Comparison of ENCODE assay signal across 8 mouse cellular contexts in genomic region chr11:120232230-120233097, GRCm38 (mm10). TPM values are rescaled to one million over a fixed set of nuclear protein-coding genes. Genes with fewer than 3 reads are reported as not detected.
DNase-seq lines count a peak whose midpoint lies in the region; ATAC-seq and TF ChIP-seq lines count a peak whose summit lies in the region.

TSS of gene Bahcc1 (plus strand) at chr11:120232947.

- 2% methylated on average over 36 of the region's 36 CpGs for WGBS in heart, embryonic 11.5 days (ENCODE audit: insufficient replicate concordance)
- 1% methylated on average over 36 of the region's 36 CpGs for WGBS in kidney, embryonic 16.5 days
- WGBS in liver, adult 2 months = 8% methylated on average over 36 of the region's 36 CpGs

- H3ac ChIP-seq in myocyte (ENCODE audit: control insufficient read depth, insufficient read length) = peak within 1 kb of the TSS; percentile 94

- H3K36me3 ChIP-seq in erythroblast, embryonic 14.5 days (ENCODE audit: control insufficient read depth) = no peaks in the 10 kb centered on the region
- no peaks in the 10 kb centered on the region for H3K36me3 ChIP-seq in heart, embryonic 11.5 days (ENCODE audit: control insufficient read depth, insufficient read depth, low read length)
- no peaks in the 10 kb centered on the region for H3K36me3 ChIP-seq in kidney, embryonic 16.5 days (ENCODE audit: insufficient read depth, low read length)
- H3K36me3 ChIP-seq in liver, adult 2 months (ENCODE audit: control insufficient read depth, insufficient read depth, low read length) = no peaks in the 10 kb centered on the region
- no peaks in the 10 kb centered on the region for H3K36me3 ChIP-seq in myocyte (ENCODE audit: control insufficient read depth, insufficient read depth)
- no peaks in the 10 kb centered on the region for H3K36me3 ChIP-seq in splenic B cell, adult 2 months (ENCODE audit: control insufficient read depth, insufficient read depth, low read length, poor library complexity, severe bottlenecking)

- no peak; the same call in 1 of the 2 replicates for TF ChIP-seq CTCF in brain, embryonic 14.5 days (IDR thresholded peaks at IDR 0.05; ENCODE audit: borderline replicate concordance, extremely low read depth, insufficient read depth, insufficient read length)
- TF ChIP-seq CTCF in liver, adult 2 months (IDR thresholded peaks at IDR 0.05; ENCODE audit: low read depth, low read length) = no peak

- H3K4me3 ChIP-seq in erythroblast, embryonic 14.5 days (replicated peaks) = peak within 1 kb of the TSS; percentile 55
- H3K4me3 ChIP-seq in heart, embryonic 11.5 days (ENCODE audit: low read depth, low read length) = peak within 1 kb of the TSS; percentile 96
- peak within 1 kb of the TSS; percentile 96 for H3K4me3 ChIP-seq in kidney, embryonic 16.5 days (ENCODE audit: low read length)
- H3K4me3 ChIP-seq in liver, adult 2 months (ENCODE audit: insufficient read depth, low read depth, low read length) = peak within 1 kb of the TSS; percentile 82
- peak within 1 kb of the TSS; percentile 84 for H3K4me3 ChIP-seq in myocyte

- TF ChIP-seq POLR2A in brain, embryonic 14.5 days (IDR thresholded peaks at IDR 0.05; ENCODE audit: borderline replicate concordance, extremely low read depth, insufficient read depth, insufficient read length, poor library complexity, severe bottlenecking) = peak; percentile 68; the same call in 1 of the 2 replicates
- peak; percentile 97 for TF ChIP-seq POLR2A in liver, adult 2 months (IDR thresholded peaks at IDR 0.05; ENCODE audit: extremely low read depth, insufficient read depth, low read length)
- TF ChIP-seq POLR2A in myocyte (IDR thresholded peaks at IDR 0.05; ENCODE audit: insufficient read length, low read depth) = peak; percentile 94

- H3K27me3 ChIP-seq in erythroblast, embryonic 14.5 days (ENCODE audit: control insufficient read depth) = peaks cover 100% of the 10 kb centered on the region
- H3K27me3 ChIP-seq in heart, embryonic 11.5 days (ENCODE audit: control insufficient read depth, insufficient read depth, low read length) = peaks cover 5% of the 10 kb centered on the region
- H3K27me3 ChIP-seq in kidney, embryonic 16.5 days (ENCODE audit: insufficient read depth, low read length) = no peaks in the 10 kb centered on the region
- H3K27me3 ChIP-seq in liver, adult 2 months (ENCODE audit: control insufficient read depth, insufficient read depth, low read length) = no peaks in the 10 kb centered on the region
- H3K27me3 ChIP-seq in myocyte (ENCODE audit: control insufficient read depth, insufficient read depth, insufficient read length) = no peaks in the 10 kb centered on the region
- H3K27me3 ChIP-seq in splenic B cell, adult 2 months (ENCODE audit: control insufficient read depth, insufficient read depth, low read length, poor library complexity, severe bottlenecking) = peaks cover 3% of the 10 kb centered on the region

- DNase-seq in B cell, adult 2 months = peak; percentile 84 to 85
- peak; percentile 100 for DNase-seq in brain, embryonic 14.5 days (ENCODE audit: low read depth)
- DNase-seq in liver, adult 2 months (ENCODE audit: extremely low read depth, low read depth, low spot score) = peak; percentile 96
- DNase-seq in splenic B cell, adult 2 months (ENCODE audit: low read depth, low spot score) = peak; percentile 87

- peak; percentile 90 for ATAC-seq in heart, embryonic 11.5 days (replicated peaks; ENCODE audit: insufficient number of reproducible peaks, low FRiP score, low TSS enrichment)
- ATAC-seq in kidney, embryonic 16.5 days (ENCODE audit: low FRiP score, low TSS enrichment) = peak; percentile 95

- H3K9ac ChIP-seq in heart, embryonic 11.5 days (ENCODE audit: low read depth, low read length) = peak within 1 kb of the TSS; percentile 100
- H3K9ac ChIP-seq in kidney, embryonic 16.5 days (replicated peaks; ENCODE audit: low read length) = peak within 1 kb of the TSS; percentile 99
- peak within 1 kb of the TSS; percentile 94 for H3K9ac ChIP-seq in liver, adult 2 months (ENCODE audit: low read depth, low read length)

- peaks cover 28% of the 10 kb centered on the region; the same call in 1 of the 2 replicates for H3K79me2 ChIP-seq in liver, adult 2 months (ENCODE audit: control insufficient read depth, insufficient read depth, low read length)
- peaks cover 57% of the 10 kb centered on the region for H3K79me2 ChIP-seq in myocyte (ENCODE audit: control insufficient read depth, insufficient read depth)

- H3K9me3 ChIP-seq in erythroblast, embryonic 14.5 days (ENCODE audit: control insufficient read depth, low read length) = peaks cover 8% of the 10 kb centered on the region; the same call in 1 of the 2 replicates
- H3K9me3 ChIP-seq in heart, embryonic 11.5 days (replicated peaks; ENCODE audit: control insufficient read depth, low read length) = no peaks in the 10 kb centered on the region
- H3K9me3 ChIP-seq in kidney, embryonic 16.5 days (ENCODE audit: low read length) = no peaks in the 10 kb centered on the region

- peak within 1 kb of the TSS; percentile 100 for H3K4me2 ChIP-seq in heart, embryonic 11.5 days
- H3K4me2 ChIP-seq in kidney, embryonic 16.5 days (replicated peaks; ENCODE audit: low read depth, low read length) = peak within 1 kb of the TSS; percentile 88
- peak within 1 kb of the TSS; percentile 100 for H3K4me2 ChIP-seq in myocyte (ENCODE audit: low read depth)

- peak within 1 kb of the TSS; percentile 74 for H3K27ac ChIP-seq in heart, embryonic 11.5 days (ENCODE audit: low read depth, low read length)
- peak within 1 kb of the TSS; percentile 85 for H3K27ac ChIP-seq in kidney, embryonic 16.5 days (ENCODE audit: low read length)
- H3K27ac ChIP-seq in liver, adult 2 months (replicated peaks; ENCODE audit: insufficient read depth, low read depth, low read length) = peak within 1 kb of the TSS; percentile 91

- peaks cover 63% of the 10 kb centered on the region for H3K4me1 ChIP-seq in erythroblast, embryonic 14.5 days (ENCODE audit: control insufficient read depth)
- peaks cover 30% of the 10 kb centered on the region for H3K4me1 ChIP-seq in heart, embryonic 11.5 days (ENCODE audit: control insufficient read depth, insufficient read depth, low read length)
- H3K4me1 ChIP-seq in kidney, embryonic 16.5 days (ENCODE audit: insufficient read depth, low read length) = peaks cover 31% of the 10 kb centered on the region
- H3K4me1 ChIP-seq in liver, adult 2 months (ENCODE audit: control insufficient read depth, insufficient read depth, low read length) = peaks cover 6% of the 10 kb centered on the region

TF ChIP-seq in myocyte, 11 proteins besides CTCF, POLR2A, EP300 and RAD21:
- TF ChIP-seq E2F4 (IDR thresholded peaks at IDR 0.05; ENCODE audit: insufficient read depth) (peak; percentile 94), MAX (IDR thresholded peaks at IDR 0.05; ENCODE audit: low read depth) (no peak), MYOD1 (IDR thresholded peaks at IDR 0.05; ENCODE audit: control insufficient read depth in 1 of 3, insufficient read length in 2 of 3, low read depth in 2 of 3) (no peak), CEBPB (IDR thresholded peaks at IDR 0.05; ENCODE audit: insufficient read depth, poor library complexity, severe bottlenecking) (no peak), USF1 (IDR thresholded peaks at IDR 0.05; ENCODE audit: low read depth) (peak; percentile 24), POLR2AphosphoS2 (IDR thresholded peaks at IDR 0.05; ENCODE audit: insufficient read length, low read depth) (peak; percentile 90), REST (IDR thresholded peaks at IDR 0.05; ENCODE audit: insufficient read depth, insufficient read length) (no peak), SRF (IDR thresholded peaks at IDR 0.05; ENCODE audit: control insufficient read depth, insufficient read length, low read depth) (peak; percentile 49), TCF3 (IDR thresholded peaks at IDR 0.05; ENCODE audit: insufficient read length, low read depth) (no peak), TCF12 (IDR thresholded peaks at IDR 0.05; ENCODE audit: insufficient read depth, poor library complexity, severe bottlenecking) (no peak), MYOG (IDR thresholded peaks at IDR 0.05; ENCODE audit: control insufficient read depth in 1 of 3, insufficient read depth in 1 of 3, insufficient read length in 2 of 3, low read depth in 2 of 3) (no peak)

RNA-seq across cellular contexts. Expression of gene Bahcc1, which starts in this region (rescaled TPM):
- polyA plus RNA-seq in brain, embryonic 14.5 days (2012; rRNA removed) = 29.0 and 47.0 TPM in 2 replicates
- polyA plus RNA-seq in erythroblast, embryonic 14.5 days (2012) = 0.17 and 0.21 TPM in 2 replicates
- polyA plus RNA-seq in heart, embryonic 11.5 days (2014; fragmentation: Nextera tagmentation; extraction: Ambion mirVana) = 7.0 and 9.1 TPM in 2 replicates
- polyA plus RNA-seq in kidney, embryonic 16.5 days (2015; fragmentation: Nextera tagmentation; extraction: Ambion mirVana) = 13.2 and 14.2 TPM in 2 replicates
- 1.2 and 1.5 TPM in 2 replicates for total RNA-seq in liver, adult 2 months (2014; rRNA removed)
- polyA plus RNA-seq in liver, adult 2 months (2012; rRNA removed) = 3.4 and 3.5 TPM in 2 replicates
- polyA plus RNA-seq in myocyte (2012; fragmentation: generic; extraction: Trizol) = 6.3 TPM

Comparison
In these comparisons a context has a peak if more than half of its experiments do, and no peak if none do; other contexts are left out.
1. Peak in every context shown above with its lines: DNase-seq, ATAC-seq, H3K4me3 ChIP-seq and H3K27ac ChIP-seq.